Mouse (Mus musculus): ENCODE measurements around the gene Klc1.

Gene Klc1

GRCm38 (mm10) chr12:111743981-111744423 is 14.6 kb upstream of the Klc1 start:
- WGBS: 54% methylated on average over 11 of the region's 11 CpGs

- WGBS: 82% methylated on average over 6 of the region's 6 CpGs
Observed at GRCm38 (mm10) chr12:111745274-111745673, 13.4 kb upstream of the Klc1 start.

DNA sequence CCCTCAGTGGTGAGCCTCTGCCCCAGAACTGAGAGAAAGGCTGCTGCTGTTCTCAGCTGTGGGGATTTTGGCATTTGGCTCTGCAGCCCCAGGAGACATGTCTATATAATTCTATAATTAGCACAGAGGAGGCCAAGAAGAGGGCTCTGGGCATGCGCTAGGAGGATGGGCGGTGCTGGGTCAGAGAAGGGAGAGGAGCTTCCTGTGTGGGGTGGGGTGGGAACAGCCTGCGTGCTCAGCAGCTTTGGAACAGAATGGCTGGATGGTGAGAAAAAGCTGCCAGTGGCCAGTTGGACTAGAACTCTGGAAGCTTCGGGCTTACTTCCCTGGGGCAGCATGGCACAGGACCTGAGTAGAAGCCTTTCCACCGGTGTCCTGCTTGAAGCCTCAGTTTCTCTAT is 12.6 kb upstream of the Klc1 start:
- WGBS: 44% methylated on average over 5 of the region's 5 CpGs

DNA sequence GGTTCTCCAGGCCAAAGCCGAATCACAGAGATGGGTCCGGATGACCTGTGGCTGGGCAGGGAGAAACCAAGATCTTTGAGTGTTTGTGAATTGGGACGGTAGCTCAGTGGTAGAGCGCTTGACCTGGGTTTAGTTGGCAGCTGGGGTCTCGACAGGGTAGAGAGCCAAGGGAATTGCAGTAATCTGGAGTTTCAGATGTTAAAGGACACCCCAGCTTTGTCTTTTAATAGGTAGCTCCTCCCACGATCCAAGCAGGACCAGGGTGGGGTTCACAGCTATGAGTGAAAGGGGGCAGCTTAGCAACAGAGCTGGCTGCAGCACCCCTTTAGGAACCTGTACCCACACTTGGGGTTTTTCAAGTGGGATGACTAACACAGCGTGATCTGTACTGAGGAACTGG is 11.2 kb upstream of the Klc1 start:
- 89% methylated on average over 7 of the region's 7 CpGs for WGBS

GRCm38 (mm10) chr12:111750739-111751138 is 7.9 kb upstream of the Klc1 start:
- WGBS: 65% methylated on average over 3 of the region's 3 CpGs

DNA sequence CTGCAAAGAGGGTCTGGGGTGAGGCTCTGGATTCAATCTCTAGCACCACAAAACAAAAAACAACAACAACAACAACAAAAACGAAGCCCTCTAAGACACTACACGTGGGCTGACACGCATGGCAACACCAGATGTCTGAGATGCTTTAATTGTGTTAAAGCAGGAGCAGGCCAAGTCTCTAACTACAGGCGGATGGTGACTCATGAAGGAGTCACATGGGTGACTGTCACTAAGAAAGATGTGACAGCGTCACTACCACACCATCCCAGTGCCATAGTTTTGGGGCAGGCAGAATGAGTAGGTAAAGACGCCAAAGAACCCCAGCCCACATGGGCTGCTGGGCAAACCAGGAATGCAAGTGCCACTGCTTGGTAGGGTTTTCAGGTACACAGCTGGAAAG is 6.2 kb upstream of the Klc1 start:
- 61% methylated on average over 6 of the region's 6 CpGs for WGBS

DNA sequence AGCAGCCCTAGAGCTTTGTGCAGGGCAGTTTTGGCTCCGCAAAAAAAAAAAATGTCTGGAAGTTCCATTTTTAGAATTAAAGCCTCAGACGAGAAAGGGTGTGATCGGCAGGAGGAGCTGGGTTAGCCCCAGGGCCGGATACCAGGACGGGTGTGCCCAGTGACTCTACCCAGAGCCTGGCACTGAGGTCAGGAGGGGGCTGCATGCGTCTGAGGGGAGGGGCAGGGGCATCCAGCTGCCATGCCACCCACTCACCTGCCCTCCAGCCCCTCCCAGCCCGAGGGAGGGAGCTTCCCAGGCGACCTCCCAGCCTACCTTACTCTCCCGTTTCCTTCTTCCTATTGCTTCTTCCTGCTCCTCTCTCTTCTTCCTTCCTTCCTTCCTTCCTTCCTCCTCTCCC is 5.3 kb upstream of the Klc1 start:
- 46% methylated on average over 9 of the region's 9 CpGs for WGBS

DNA sequence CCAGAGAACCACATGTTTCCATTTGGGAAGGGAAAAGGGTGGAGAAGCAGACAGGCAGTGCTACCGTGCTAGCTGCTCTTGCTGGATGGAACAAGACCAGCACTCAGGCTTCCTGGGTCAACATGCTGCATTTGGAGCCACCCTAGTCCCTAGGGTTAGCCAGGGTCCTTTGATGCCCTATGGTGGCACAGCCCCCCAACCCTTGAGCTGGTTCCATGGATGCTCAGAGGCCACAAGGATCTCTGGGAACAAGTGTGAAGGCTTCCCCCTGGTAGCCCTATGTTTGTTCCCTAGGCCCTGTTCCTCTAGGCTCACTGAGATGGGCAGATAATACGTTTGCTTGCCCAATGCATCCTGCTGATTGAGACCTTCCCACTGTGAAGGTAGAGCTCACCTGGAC is 3.4 kb upstream of the Klc1 start:
- 75% methylated on average over 2 of the region's 2 CpGs for WGBS

DNA sequence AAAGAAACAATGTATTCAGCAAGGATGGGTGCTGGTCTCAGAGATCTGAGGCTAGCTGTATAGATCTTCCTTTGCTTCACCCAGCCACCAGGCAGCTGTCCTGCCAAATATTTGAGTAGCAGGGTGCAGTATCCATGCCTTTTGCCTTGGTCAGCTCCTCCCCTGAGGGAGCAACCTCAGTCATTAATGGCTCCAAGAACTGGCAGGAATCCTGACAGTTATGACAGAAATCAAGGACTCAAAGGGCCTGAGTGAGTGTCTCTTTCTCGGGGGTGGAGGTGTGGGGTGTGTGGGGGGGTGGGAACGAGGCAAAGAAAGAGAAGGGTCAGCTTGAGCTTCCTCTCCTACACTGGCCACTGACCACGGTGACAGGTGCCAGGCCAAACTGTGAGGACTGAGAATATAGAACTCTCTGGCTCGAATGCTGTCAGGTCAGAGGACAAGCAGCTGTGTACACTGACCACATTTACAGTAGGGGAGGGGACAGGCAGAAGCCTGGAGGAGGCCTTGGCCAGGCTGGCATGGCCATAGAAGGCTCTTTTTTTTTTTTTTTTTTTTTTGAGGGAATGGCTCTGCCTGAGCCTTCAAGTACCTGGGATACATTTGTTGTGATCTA is 2.5 kb upstream of the Klc1 start:
- WGBS: 61% methylated on average over 4 of the region's 4 CpGs

- WGBS: 69% methylated on average over 5 of the region's 5 CpGs
Observed at GRCm38 (mm10) chr12:111756698-111757082, 2.0 kb upstream of the Klc1 start.

DNA sequence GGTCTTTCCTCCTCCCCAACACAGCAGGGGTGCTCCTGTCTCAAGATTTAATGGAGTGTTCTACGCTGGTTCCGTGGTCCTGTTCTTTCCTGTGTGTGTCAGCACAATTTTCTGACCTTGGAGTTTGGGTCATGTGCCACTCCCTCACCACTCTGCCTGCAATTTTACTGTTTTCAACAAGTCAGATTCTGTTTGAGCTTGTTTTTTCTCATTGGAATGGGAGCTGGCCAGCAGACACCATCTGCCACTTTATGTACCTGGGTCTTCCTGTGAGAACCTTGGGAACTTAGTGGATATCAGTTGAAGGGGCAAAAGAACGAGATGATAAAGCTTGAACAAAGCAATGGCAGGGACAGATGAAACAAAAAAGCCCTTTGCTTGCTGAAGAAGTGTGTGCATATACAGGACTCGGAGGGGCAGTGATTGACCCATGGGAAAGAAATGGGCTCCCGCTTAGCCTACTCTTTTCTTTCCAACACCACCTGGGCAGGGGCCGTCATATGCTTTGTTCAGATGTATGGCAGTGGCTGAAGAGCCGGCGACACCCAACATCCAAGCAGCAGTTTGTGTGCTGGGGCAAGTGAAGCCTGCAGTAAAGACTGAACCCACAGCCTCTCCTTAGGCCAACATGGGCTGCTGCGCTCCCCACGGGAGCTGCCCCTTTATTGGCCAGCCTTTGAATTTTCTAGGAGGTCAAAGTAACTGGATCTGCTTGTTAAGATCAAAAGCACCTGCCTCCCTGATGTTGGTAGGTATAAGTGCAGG is 906 bp upstream of the Klc1 start:
- WGBS: 55% methylated on average over 10 of the region's 10 CpGs

- under 1% methylated on average over 35 of the region's 35 CpGs for WGBS
Observed at GRCm38 (mm10) chr12:111759176-111760061, 770 bp downstream of the Klc1 start.

DNA sequence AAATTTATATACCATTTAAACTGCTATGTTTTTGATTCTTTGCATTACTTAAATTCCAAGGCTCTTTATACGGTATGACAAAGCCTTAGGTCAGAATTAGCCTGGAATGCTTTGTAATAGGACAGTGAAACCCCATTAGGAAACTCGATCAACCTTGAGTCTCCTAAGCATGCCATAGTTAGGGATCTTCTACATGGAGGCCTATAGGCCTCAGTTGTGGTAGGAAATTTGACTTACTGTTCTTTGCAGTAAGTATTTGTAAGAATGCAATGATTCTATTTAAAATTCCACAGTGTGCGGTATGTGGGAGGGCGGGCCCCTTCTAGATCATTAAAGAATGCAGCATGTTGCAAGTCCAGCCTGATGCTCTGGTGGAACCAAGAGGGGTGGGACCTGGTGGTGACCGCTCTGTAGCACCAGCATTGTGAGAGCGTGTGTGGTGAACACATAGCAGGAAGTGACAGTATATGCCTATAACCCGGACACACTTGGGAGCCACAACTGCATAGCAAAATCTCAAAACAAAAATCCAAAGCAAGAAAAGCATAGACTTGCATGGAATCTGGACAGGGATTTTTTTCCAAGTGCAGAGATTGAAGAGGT is 1.8 kb downstream of the Klc1 start:
- WGBS: 34% methylated on average over 7 of the region's 7 CpGs

GRCm38 (mm10) chr12:111762620-111763280 is 4.1 kb downstream of the Klc1 start:
- 63% methylated on average over 13 of the region's 13 CpGs for WGBS

DNA sequence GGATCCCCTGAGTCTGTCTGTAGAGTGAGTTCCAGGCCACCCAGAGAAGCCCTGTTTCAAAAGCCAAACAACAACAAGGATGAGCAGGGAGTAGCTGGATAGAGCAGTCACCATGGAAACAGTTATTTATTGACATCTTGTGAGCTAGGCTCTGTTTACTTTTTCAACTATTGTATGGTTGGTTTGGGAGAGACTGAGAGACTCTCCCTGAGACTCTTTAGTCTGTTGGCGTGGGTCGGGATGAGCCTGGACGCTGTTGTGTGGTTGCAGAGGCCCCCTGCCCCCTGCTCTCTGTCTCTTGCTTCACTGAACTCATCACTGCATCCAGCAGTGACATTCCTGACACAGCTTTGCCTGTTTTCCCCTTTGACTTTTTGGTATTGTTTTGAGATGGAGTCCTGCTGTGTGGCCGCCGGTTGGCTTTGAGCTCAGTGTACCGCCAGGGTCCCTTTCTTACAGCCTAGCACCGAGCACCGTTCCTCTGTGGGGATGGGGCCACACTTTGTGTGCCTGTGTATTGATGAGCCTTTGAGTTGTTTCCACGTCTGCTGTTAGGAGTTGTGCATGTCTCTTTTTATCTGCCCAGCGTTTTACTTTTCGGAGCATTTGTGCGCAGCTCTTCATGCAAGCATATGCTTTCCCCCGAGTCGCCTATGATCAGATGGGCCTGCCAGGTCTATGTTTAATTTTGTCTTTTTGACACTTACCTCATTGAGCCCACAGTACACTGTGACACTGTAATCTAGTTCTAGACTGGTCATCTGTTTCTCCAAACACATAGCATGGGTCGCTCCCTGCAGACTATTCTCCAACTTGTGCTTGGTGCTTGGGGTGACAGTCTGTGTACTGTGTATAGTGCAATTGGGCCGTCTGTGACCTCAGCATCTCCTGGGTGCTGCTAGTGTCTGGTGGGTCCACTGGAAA is 7.9 kb downstream of the Klc1 start:
- WGBS: 22% methylated on average over 16 of the region's 16 CpGs

GRCm38 (mm10) chr12:111768322-111768928 is 9.8 kb downstream of the Klc1 start:
- WGBS: 49% methylated on average over 10 of the region's 10 CpGs

DNA sequence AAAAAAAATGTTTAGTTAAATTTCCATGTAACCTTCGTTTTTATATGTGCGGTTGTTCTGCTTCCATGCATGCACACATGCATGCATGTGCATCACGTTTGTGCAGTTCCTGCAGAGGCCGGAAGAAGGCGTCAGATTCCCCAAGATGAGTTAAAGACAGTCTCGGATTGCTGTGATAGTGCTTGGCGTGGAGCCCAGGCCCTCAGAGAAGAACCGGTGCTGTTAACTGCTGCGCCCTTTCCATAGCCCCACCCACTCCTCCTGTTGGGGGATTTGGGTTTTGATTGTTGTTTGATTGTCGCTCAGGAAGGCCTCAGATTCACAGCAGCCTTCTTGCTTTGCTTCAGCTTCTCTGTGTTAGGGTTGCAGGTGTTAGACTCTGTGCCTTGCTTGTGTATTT is 10.7 kb downstream of the Klc1 start:
- WGBS: 21% methylated on average over 10 of the region's 10 CpGs

- 55% methylated on average over 8 of the region's 9 CpGs for WGBS
Observed at GRCm38 (mm10) chr12:111769816-111770577, 11.3 kb downstream of the Klc1 start.

- WGBS: 82% methylated on average over 10 of the region's 10 CpGs
Observed at GRCm38 (mm10) chr12:111770651-111771050, 12.0 kb downstream of the Klc1 start.
